Mouse (Mus musculus): ENCODE data around the gene Pax7. TPM values are rescaled to one million over a fixed set of nuclear protein-coding genes. Genes with fewer than 3 reads are reported as not detected.

The Pax7 gene
- polyA plus RNA-seq, 1 experiment from 2014 or later, result 0.08 TPM

- H3K27me3 ChIP-seq, result peaks cover 98% of the 10 kb centered on the region
- H3K27ac ChIP-seq (replicated peaks), result no peak overlapping the region
- no peak overlapping the region for H3K9ac ChIP-seq (replicated peaks)
- no peaks in the 10 kb centered on the region for H3K36me3 ChIP-seq
- H3K4me3 ChIP-seq, result no peak overlapping the region
- WGBS, result 5% methylated on average over 16 of the region's 16 CpGs
- H3K4me1 ChIP-seq, result peaks cover 33% of the 10 kb centered on the region
- ATAC-seq (replicated peaks), result no peak
- no peak overlapping the region for H3K4me2 ChIP-seq (replicated peaks)
- no peaks in the 10 kb centered on the region for H3K9me3 ChIP-seq
These were observed 4.3 kb downstream of the Pax7 start for GRCm38 (mm10) chr4:139828871-139829590.

- Histone ChIP-seq H3K4me1 (peaks cover 38% of the 10 kb centered on the region), H3K27me3 (peaks cover 98% of the 10 kb centered on the region), H3K4me2 (replicated peaks) (peak overlapping the region; percentile 22; the same call in 1 of the 2 replicates), H3K9me3 (no peaks in the 10 kb centered on the region), H3K9ac (replicated peaks) (no peak overlapping the region), H3K4me3 (peak overlapping the region; percentile 20), H3K36me3 (no peaks in the 10 kb centered on the region), H3K27ac (replicated peaks) (no peak overlapping the region)
- under 1% methylated on average over 37 of the region's 37 CpGs for WGBS
- ATAC-seq (replicated peaks), result no peak
These were observed 5.0 kb downstream of the Pax7 start for GRCm38 (mm10) chr4:139828283-139828678.

GRCm38 (mm10) chr4:139827501-139828282 is 5.6 kb downstream of the Pax7 start:
- peaks cover 97% of the 10 kb centered on the region for H3K27me3 ChIP-seq
- 3% methylated on average over 30 of the region's 30 CpGs for WGBS
- peak overlapping the region; percentile 20 for H3K4me3 ChIP-seq

GRCm38 (mm10) chr4:139826231-139826630 is 7.1 kb downstream of the Pax7 start:
- Histone ChIP-seq H3K9ac (replicated peaks) (no peak overlapping the region), H3K27me3 (peaks cover 98% of the 10 kb centered on the region), H3K27ac (replicated peaks) (no peak overlapping the region), H3K4me2 (replicated peaks) (no peak overlapping the region), H3K9me3 (no peaks in the 10 kb centered on the region), H3K4me3 (no peak overlapping the region), H3K36me3 (no peaks in the 10 kb centered on the region), H3K4me1 (peaks cover 32% of the 10 kb centered on the region)
- WGBS, result 4% methylated on average over 3 of the region's 3 CpGs
- no peak for ATAC-seq (replicated peaks)

More at GRCm38 (mm10) chr4:139827501-139828282, 5.6 kb downstream of the Pax7 start:
- Histone ChIP-seq H3K9ac (replicated peaks) (no peak overlapping the region), H3K27ac (replicated peaks) (no peak overlapping the region), H3K36me3 (no peaks in the 10 kb centered on the region), H3K4me1 (peaks cover 34% of the 10 kb centered on the region), H3K4me2 (replicated peaks) (peak overlapping the region; percentile 22; the same call in 1 of the 2 replicates), H3K9me3 (no peaks in the 10 kb centered on the region)
- no peak for ATAC-seq (replicated peaks)

GRCm38 (mm10) chr4:139825326-139826112 is 7.8 kb downstream of the Pax7 start:
- no peak for ATAC-seq (replicated peaks)
- H3K4me2 ChIP-seq (replicated peaks), result no peak overlapping the region
- no peaks in the 10 kb centered on the region for H3K9me3 ChIP-seq
- no peak overlapping the region for H3K9ac ChIP-seq (replicated peaks)
- no peak overlapping the region for H3K27ac ChIP-seq (replicated peaks)
- H3K36me3 ChIP-seq, result no peaks in the 10 kb centered on the region
- WGBS, result 3% methylated on average over 14 of the region's 14 CpGs
- peaks cover 97% of the 10 kb centered on the region for H3K27me3 ChIP-seq
- peaks cover 37% of the 10 kb centered on the region for H3K4me1 ChIP-seq
- H3K4me3 ChIP-seq, result no peak overlapping the region

GRCm38 (mm10) chr4:139824572-139825325 is 8.6 kb downstream of the Pax7 start:
- H3K36me3 ChIP-seq, result no peaks in the 10 kb centered on the region
- ATAC-seq (replicated peaks), result no peak
- no peak overlapping the region for H3K9ac ChIP-seq (replicated peaks)
- under 1% methylated on average over 22 of the region's 22 CpGs for WGBS
- H3K27ac ChIP-seq (replicated peaks), result no peak overlapping the region
- H3K9me3 ChIP-seq, result no peaks in the 10 kb centered on the region
- H3K4me2 ChIP-seq (replicated peaks), result no peak overlapping the region
- H3K4me3 ChIP-seq, result no peak overlapping the region
- H3K4me1 ChIP-seq, result peaks cover 37% of the 10 kb centered on the region
- peaks cover 96% of the 10 kb centered on the region for H3K27me3 ChIP-seq

GRCm38 (mm10) chr4:139823870-139824472 is 9.4 kb downstream of the Pax7 start:
- Histone ChIP-seq H3K4me2 (replicated peaks) (peak overlapping the region; percentile 25; the same call in 1 of the 2 replicates), H3K9ac (replicated peaks) (no peak overlapping the region), H3K27ac (replicated peaks) (no peak overlapping the region), H3K4me3 (no peak overlapping the region), H3K4me1 (peaks cover 37% of the 10 kb centered on the region), H3K9me3 (no peaks in the 10 kb centered on the region), H3K36me3 (no peaks in the 10 kb centered on the region), H3K27me3 (peaks cover 96% of the 10 kb centered on the region)
- no peak for ATAC-seq (replicated peaks)
- under 1% methylated on average over 31 of the region's 32 CpGs for WGBS

GRCm38 (mm10) chr4:139823138-139823869 is 10.0 kb downstream of the Pax7 start:
- H3K9ac ChIP-seq (replicated peaks), result no peak overlapping the region
- no peak overlapping the region for H3K4me3 ChIP-seq
- peaks cover 38% of the 10 kb centered on the region for H3K4me1 ChIP-seq
- 1% methylated on average over 43 of the region's 44 CpGs for WGBS
- no peaks in the 10 kb centered on the region for H3K36me3 ChIP-seq
- H3K27ac ChIP-seq (replicated peaks), result no peak overlapping the region
- H3K9me3 ChIP-seq, result no peaks in the 10 kb centered on the region
- ATAC-seq (replicated peaks), result no peak
- peaks cover 95% of the 10 kb centered on the region for H3K27me3 ChIP-seq
- H3K4me2 ChIP-seq (replicated peaks), result peak overlapping the region; percentile 25; the same call in 1 of the 2 replicates

GRCm38 (mm10) chr4:139822214-139823137 is 10.9 kb downstream of the Pax7 start:
- Histone ChIP-seq H3K4me3 (no peak overlapping the region), H3K9me3 (no peaks in the 10 kb centered on the region), H3K27me3 (peaks cover 95% of the 10 kb centered on the region), H3K27ac (replicated peaks) (no peak overlapping the region), H3K4me2 (replicated peaks) (no peak overlapping the region), H3K36me3 (no peaks in the 10 kb centered on the region), H3K4me1 (peaks cover 34% of the 10 kb centered on the region), H3K9ac (replicated peaks) (no peak overlapping the region)
- WGBS, result 4% methylated on average over 28 of the region's 28 CpGs
- ATAC-seq (replicated peaks), result no peak
